In genomic region chr14:25511564-25511963, GRCm38 (mm10) we compare ENCODE assay signal across 11 mouse cellular contexts. TPM values are rescaled to one million over a fixed set of nuclear protein-coding genes. Genes with fewer than 3 reads are reported as not detected.
DNase-seq lines count a peak whose midpoint lies in the region; ATAC-seq lines count a peak whose summit lies in the region.
"Had no signal": no experiment of that assay in that cellular context is flagged by ENCODE, and none has a peak within 500 bp of the region (broad histone marks: within the 10 kb centered on the region; RNA-seq: fewer than 3 reads in every experiment).

No protein-coding gene starts in this region.

- 0 out of 2 replicates have a peak overlapping the region, but pooled peaks have one; percentile 24 for H3K27ac ChIP-seq in kidney, embryonic 15.5 days
- H3K27ac ChIP-seq in heart, embryonic 14.5 days (replicated peaks in 1 of 2; ENCODE audit: control insufficient read depth in 1 of 2, insufficient read depth in 1 of 2, low read depth in 2 of 2, low read length in 2 of 2): peak overlapping the region; percentile 5 to 86; a peak in 3 of 4 replicates
- peak overlapping the region; percentile 39; the same call in 1 of the 2 replicates for H3K27ac ChIP-seq in limb, embryonic 15.5 days
- H3K27ac ChIP-seq in liver, embryonic 11.5 days (ENCODE audit: low read depth, low read length): no peak overlapping the region
- H3K27ac ChIP-seq: embryonic facial prominence, embryonic 15.5 days had no signal

- H3K9me3 ChIP-seq in kidney, embryonic 15.5 days (replicated peaks): no peaks in the 10 kb centered on the region
- H3K9me3 ChIP-seq in heart, embryonic 14.5 days (ENCODE audit: control insufficient read depth, low read length): no peaks in the 10 kb centered on the region
- H3K9me3 ChIP-seq in limb, embryonic 15.5 days: no peaks in the 10 kb centered on the region
- no peaks in the 10 kb centered on the region for H3K9me3 ChIP-seq in liver, embryonic 11.5 days (ENCODE audit: control insufficient read depth, low read length)
- H3K9me3 ChIP-seq: embryonic facial prominence, embryonic 15.5 days had no signal

- H3K4me1 ChIP-seq in kidney, embryonic 15.5 days: peaks cover 86% of the 10 kb centered on the region
- H3K4me1 ChIP-seq in heart, embryonic 14.5 days (ENCODE audit: control insufficient read depth in 2 of 2, insufficient read depth in 2 of 2, low read length in 2 of 2): peaks cover 76 to 95% of the 10 kb centered on the region in 2 experiments
- peaks cover 85% of the 10 kb centered on the region for H3K4me1 ChIP-seq in limb, embryonic 15.5 days
- H3K4me1 ChIP-seq in liver, embryonic 11.5 days (replicated peaks; ENCODE audit: control insufficient read depth, insufficient read depth, low read length): peaks cover 72% of the 10 kb centered on the region

- no peaks in the 10 kb centered on the region for H3K27me3 ChIP-seq in kidney, embryonic 15.5 days
- no peaks in the 10 kb centered on the region for H3K27me3 ChIP-seq in heart, embryonic 14.5 days (ENCODE audit: control insufficient read depth, insufficient read depth, low read length)
- no peaks in the 10 kb centered on the region for H3K27me3 ChIP-seq in limb, embryonic 15.5 days
- no peaks in the 10 kb centered on the region for H3K27me3 ChIP-seq in liver, embryonic 11.5 days (replicated peaks; ENCODE audit: control insufficient read depth, insufficient read depth, low read length)
- H3K27me3 ChIP-seq: embryonic facial prominence, embryonic 15.5 days had no signal

- no peak for ATAC-seq in kidney, embryonic 15.5 days (replicated peaks; ENCODE audit: low FRiP score)
- no peak for ATAC-seq in heart, embryonic 14.5 days (ENCODE audit: insufficient number of reproducible peaks, insufficient read depth, low FRiP score, low read depth)
- ATAC-seq in limb, embryonic 15.5 days (ENCODE audit: insufficient number of reproducible peaks, low FRiP score, low TSS enrichment, low read depth): no peak
- ATAC-seq in liver, embryonic 11.5 days (replicated peaks; ENCODE audit: low FRiP score): no peak

- intact Hi-C loops in left cerebral cortex, postnatal 4 days (cut with DNase I): no loop called here

- H3K4me2 ChIP-seq in kidney, embryonic 15.5 days: no peak overlapping the region
- no peak overlapping the region; the same call in 1 of the 2 replicates for H3K4me2 ChIP-seq in heart, embryonic 14.5 days (ENCODE audit: low read length)
- H3K4me2 ChIP-seq in limb, embryonic 15.5 days: no peak overlapping the region
- H3K4me2 ChIP-seq in liver, embryonic 11.5 days: no peak overlapping the region
- H3K4me2 ChIP-seq: embryonic facial prominence, embryonic 15.5 days had no signal

- 38% methylated on average over 3 of the region's 3 CpGs for WGBS in kidney, embryonic 15.5 days
- 32% methylated on average over 3 of the region's 3 CpGs for WGBS in heart, embryonic 14.5 days
- 37% methylated on average over 3 of the region's 3 CpGs for WGBS in limb, embryonic 15.5 days
- WGBS in liver, embryonic 11.5 days: 55% methylated on average over 3 of the region's 3 CpGs

- H3K4me3 ChIP-seq in kidney, embryonic 15.5 days (replicated peaks): no peak overlapping the region
- no peak overlapping the region for H3K4me3 ChIP-seq in heart, embryonic 14.5 days (ENCODE audit: control insufficient read depth in 1 of 2, insufficient read depth in 1 of 2, low read depth in 1 of 2, low read length in 2 of 2)
- H3K4me3 ChIP-seq in limb, embryonic 15.5 days: no peak overlapping the region
- H3K4me3 ChIP-seq in liver, embryonic 11.5 days (ENCODE audit: low read depth, low read length): no peak overlapping the region
- H3K4me3 ChIP-seq: embryonic facial prominence, embryonic 15.5 days had no signal

- H3K36me3 ChIP-seq in kidney, embryonic 15.5 days: peaks cover 29% of the 10 kb centered on the region
- peaks cover 16% of the 10 kb centered on the region for H3K36me3 ChIP-seq in heart, embryonic 14.5 days (ENCODE audit: control insufficient read depth, insufficient read depth, low read length)
- peaks cover 42% of the 10 kb centered on the region for H3K36me3 ChIP-seq in limb, embryonic 15.5 days
- no peaks in the 10 kb centered on the region for H3K36me3 ChIP-seq in liver, embryonic 11.5 days (ENCODE audit: control insufficient read depth, insufficient read depth, low read length)
- H3K36me3 ChIP-seq: G1E had no signal

- peak; percentile 27 for DNase-seq in cerebellum, adult 11 months
- DNase-seq in cerebellum, adult 9-11 months: no peak
- DNase-seq in kidney, adult 11 months: no peak
- no peak for DNase-seq in left cerebral cortex, postnatal 4 days
- DNase-seq in liver, embryonic 11.5 days (ENCODE audit: low spot score): no peak
- DNase-seq: cerebellum, adult 11-12 months had no signal

- H3K9ac ChIP-seq in kidney, embryonic 15.5 days: no peak overlapping the region
- H3K9ac ChIP-seq in heart, embryonic 14.5 days (ENCODE audit: low read length): peak overlapping the region; percentile 54; the same call in 1 of the 2 replicates
- H3K9ac ChIP-seq in limb, embryonic 15.5 days: no peak overlapping the region
- H3K9ac ChIP-seq in liver, embryonic 11.5 days (ENCODE audit: low read depth, low read length): no peak overlapping the region
- H3K9ac ChIP-seq: embryonic facial prominence, embryonic 15.5 days had no signal

RNA-seq across cellular contexts. Expression of gene Zmiz1, which starts 52.6 kb away (rescaled TPM):
- polyA plus RNA-seq in kidney, embryonic 15.5 days (2015; fragmentation: Nextera tagmentation; extraction: Ambion mirVana): 41.8 and 47.3 TPM in 2 replicates
- 27.7 and 31.3 TPM in 2 replicates for polyA plus RNA-seq in heart, embryonic 14.5 days (2014; fragmentation: Nextera tagmentation; extraction: Ambion mirVana)
- polyA plus RNA-seq in limb, embryonic 15.5 days (2015; fragmentation: Nextera tagmentation; extraction: Ambion mirVana): 41.9 and 50.5 TPM in 2 replicates
- 100 to 1,000 TPM; 149 to 152 TPM for total RNA-seq in left cerebral cortex, postnatal 4 days (2021)
- polyA plus RNA-seq in liver, embryonic 11.5 days (2014; fragmentation: Nextera tagmentation; extraction: Ambion mirVana): 27.5 and 31.0 TPM in 2 replicates
